Mouse (Mus musculus): ENCODE measurements at regions not wholly inside any gene's neighbourhood (a gene's known extent, or its start where the extent isn't known, plus 50 kb on each side); places are given as distances from the start of the nearest gene placed in this dataset.

- 87% methylated on average over 2 of the region's 2 CpGs for WGBS
- ATAC-seq (no peak), DNase-seq (no peak)
- Histone ChIP-seq H3K9me3 (ENCODE audit: low read length) (no peaks in the 10 kb centered on the region), H3K9ac (no peak overlapping the region), H3K27ac (ENCODE audit: low read depth, low read length) (no peak overlapping the region), H3K4me1 (ENCODE audit: insufficient read depth) (no peaks in the 10 kb centered on the region), H3K36me3 (ENCODE audit: insufficient read depth) (no peaks in the 10 kb centered on the region), H3K4me3 (ENCODE audit: low read depth, low read length) (no peak overlapping the region), H3K27me3 (ENCODE audit: insufficient read depth, low read length) (no peaks in the 10 kb centered on the region), H3K4me2 (ENCODE audit: low read depth) (no peak overlapping the region)
- no peak for TF ChIP-seq CTCF (IDR thresholded peaks at IDR 0.05; ENCODE audit: low read depth)
Measured at GRCm38 (mm10) chr14:25147731-25148130, 311.3 kb upstream of the Zmiz1 start.

GRCm38 (mm10) chr14:25150968-25151367 lies 308.0 kb upstream of the Zmiz1 start:
- DNase-seq (no peak), ATAC-seq (no peak)
- no peak for TF ChIP-seq CTCF (IDR thresholded peaks at IDR 0.05; ENCODE audit: low read depth)
- H3K4me3 ChIP-seq (ENCODE audit: low read depth, low read length) = no peak overlapping the region
- no peak overlapping the region for H3K9ac ChIP-seq
- no peaks in the 10 kb centered on the region for H3K9me3 ChIP-seq (ENCODE audit: low read length)
- H3K27ac ChIP-seq (ENCODE audit: low read depth, low read length) = no peak overlapping the region
- no peaks in the 10 kb centered on the region for H3K4me1 ChIP-seq (ENCODE audit: insufficient read depth)
- 88% methylated on average over 1 of the region's 1 CpGs for WGBS
- H3K4me2 ChIP-seq (ENCODE audit: low read depth) = no peak overlapping the region
- no peaks in the 10 kb centered on the region for H3K27me3 ChIP-seq (ENCODE audit: insufficient read depth, low read length)
- H3K36me3 ChIP-seq (ENCODE audit: insufficient read depth) = no peaks in the 10 kb centered on the region

GRCm38 (mm10) chr14:25151485-25151884 lies 307.5 kb upstream of the Zmiz1 start:
- H3K27me3 ChIP-seq (ENCODE audit: insufficient read depth, low read length) = no peaks in the 10 kb centered on the region
- H3K9ac ChIP-seq = no peak overlapping the region
- H3K9me3 ChIP-seq (ENCODE audit: low read length) = no peaks in the 10 kb centered on the region
- no peaks in the 10 kb centered on the region for H3K4me1 ChIP-seq (ENCODE audit: insufficient read depth)
- no peak overlapping the region for H3K4me3 ChIP-seq (ENCODE audit: low read depth, low read length)
- no peak overlapping the region for H3K4me2 ChIP-seq (ENCODE audit: low read depth)
- TF ChIP-seq CTCF (IDR thresholded peaks at IDR 0.05; ENCODE audit: low read depth) = no peak
- WGBS = 78% methylated on average over 2 of the region's 2 CpGs
- no peak for ATAC-seq
- no peak for DNase-seq
- H3K27ac ChIP-seq (ENCODE audit: low read depth, low read length) = no peak overlapping the region
- no peaks in the 10 kb centered on the region for H3K36me3 ChIP-seq (ENCODE audit: insufficient read depth)

- no peak overlapping the region for H3K4me2 ChIP-seq (ENCODE audit: low read depth)
- ATAC-seq = no peak
- no peak overlapping the region for H3K4me3 ChIP-seq (ENCODE audit: low read depth, low read length)
- H3K9me3 ChIP-seq (ENCODE audit: low read length) = no peaks in the 10 kb centered on the region
- no peaks in the 10 kb centered on the region for H3K4me1 ChIP-seq (ENCODE audit: insufficient read depth)
- no peaks in the 10 kb centered on the region for H3K27me3 ChIP-seq (ENCODE audit: insufficient read depth, low read length)
- TF ChIP-seq CTCF (IDR thresholded peaks at IDR 0.05; ENCODE audit: low read depth) = no peak
- WGBS = 72% methylated on average over 4 of the region's 4 CpGs
- H3K9ac ChIP-seq = no peak overlapping the region
- H3K27ac ChIP-seq (ENCODE audit: low read depth, low read length) = no peak overlapping the region
- no peak for DNase-seq
- no peaks in the 10 kb centered on the region for H3K36me3 ChIP-seq (ENCODE audit: insufficient read depth)
Measured at GRCm38 (mm10) chr14:25153573-25153972, 305.4 kb upstream of the Zmiz1 start.

DNA sequence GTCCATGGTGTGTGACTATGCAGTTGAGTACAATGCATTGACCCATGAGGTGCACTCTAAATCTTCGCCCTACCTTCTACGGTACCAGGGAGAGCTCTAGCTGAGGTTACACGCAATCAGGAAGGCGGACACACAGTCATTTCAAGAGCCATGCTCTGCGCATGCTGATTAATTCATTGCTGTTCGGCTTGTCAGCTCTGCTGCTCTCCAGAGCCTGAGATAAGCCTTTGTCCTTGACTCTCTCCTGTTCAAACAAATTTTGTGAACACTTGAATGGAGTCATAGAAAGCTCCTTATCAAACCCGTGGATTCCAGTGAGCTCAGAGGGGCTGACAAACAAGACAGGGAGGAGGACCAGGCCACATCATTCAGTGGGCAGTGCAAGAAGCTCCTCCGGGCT lies 304.8 kb upstream of the Zmiz1 start:
- H3K9me3 ChIP-seq (ENCODE audit: low read length) = no peaks in the 10 kb centered on the region
- no peak overlapping the region for H3K4me2 ChIP-seq (ENCODE audit: low read depth)
- H3K36me3 ChIP-seq (ENCODE audit: insufficient read depth) = no peaks in the 10 kb centered on the region
- H3K4me3 ChIP-seq (ENCODE audit: low read depth, low read length) = no peak overlapping the region
- H3K27me3 ChIP-seq (ENCODE audit: insufficient read depth, low read length) = no peaks in the 10 kb centered on the region
- 68% methylated on average over 8 of the region's 8 CpGs for WGBS
- DNase-seq (no peak), ATAC-seq (no peak)
- no peak overlapping the region for H3K27ac ChIP-seq (ENCODE audit: low read depth, low read length)
- no peak overlapping the region for H3K9ac ChIP-seq
- no peak for TF ChIP-seq CTCF (IDR thresholded peaks at IDR 0.05; ENCODE audit: low read depth)
- H3K4me1 ChIP-seq (ENCODE audit: insufficient read depth) = no peaks in the 10 kb centered on the region

- no peak for DNase-seq
- no peaks in the 10 kb centered on the region for H3K27me3 ChIP-seq (ENCODE audit: insufficient read depth, low read length)
- no peak overlapping the region for H3K9ac ChIP-seq
- H3K4me3 ChIP-seq (ENCODE audit: low read depth, low read length) = no peak overlapping the region
- WGBS = 83% methylated on average over 7 of the region's 7 CpGs
- no peaks in the 10 kb centered on the region for H3K9me3 ChIP-seq (ENCODE audit: low read length)
- no peak overlapping the region for H3K4me2 ChIP-seq (ENCODE audit: low read depth)
- no peak for ATAC-seq
- no peaks in the 10 kb centered on the region for H3K36me3 ChIP-seq (ENCODE audit: insufficient read depth)
- H3K27ac ChIP-seq (ENCODE audit: low read depth, low read length) = no peak overlapping the region
- no peaks in the 10 kb centered on the region for H3K4me1 ChIP-seq (ENCODE audit: insufficient read depth)
- no peak for TF ChIP-seq CTCF (IDR thresholded peaks at IDR 0.05; ENCODE audit: low read depth)
Measured at GRCm38 (mm10) chr14:25155008-25155783, 303.8 kb upstream of the Zmiz1 start.

GRCm38 (mm10) chr14:25156171-25156570 lies 302.8 kb upstream of the Zmiz1 start:
- no peaks in the 10 kb centered on the region for H3K4me1 ChIP-seq (ENCODE audit: insufficient read depth)
- 48% methylated on average over 9 of the region's 9 CpGs for WGBS
- DNase-seq (no peak), ATAC-seq (no peak; the same call in 1 of the 2 replicates)
- TF ChIP-seq CTCF (IDR thresholded peaks at IDR 0.05; ENCODE audit: low read depth) = no peak
- H3K9ac ChIP-seq = no peak overlapping the region
- no peak overlapping the region for H3K4me3 ChIP-seq (ENCODE audit: low read depth, low read length)
- no peaks in the 10 kb centered on the region for H3K27me3 ChIP-seq (ENCODE audit: insufficient read depth, low read length)
- H3K27ac ChIP-seq (ENCODE audit: low read depth, low read length) = no peak overlapping the region
- no peaks in the 10 kb centered on the region for H3K36me3 ChIP-seq (ENCODE audit: insufficient read depth)
- H3K4me2 ChIP-seq (ENCODE audit: low read depth) = no peak overlapping the region
- H3K9me3 ChIP-seq (ENCODE audit: low read length) = no peaks in the 10 kb centered on the region

All from forebrain, postnatal 0 days (tissue).